Comparison of ENCODE assay signal across 17 mouse cellular contexts in the genomic region with DNA sequence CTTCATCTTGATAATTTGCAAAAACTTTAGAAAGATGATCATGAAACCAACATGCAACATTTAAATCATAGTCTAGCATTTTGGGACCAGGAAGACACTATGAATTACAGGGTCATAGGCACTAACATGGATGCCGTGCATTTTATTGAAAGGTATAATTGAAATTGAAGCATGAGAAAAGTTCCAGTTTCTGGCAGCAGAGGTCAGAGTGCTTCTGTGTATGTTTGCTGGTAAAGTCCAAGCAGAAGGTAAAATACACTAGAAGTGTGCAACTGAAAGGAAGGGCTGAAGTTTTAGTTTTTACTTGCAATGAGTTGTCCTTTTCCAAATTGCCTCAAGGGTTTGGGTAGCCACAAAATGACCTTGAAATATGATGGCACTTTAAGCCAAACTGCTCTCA. TPM values are rescaled to one million over a fixed set of nuclear protein-coding genes. Genes with fewer than 3 reads are reported as not detected.
DNase-seq lines count a peak whose midpoint lies in the region; ATAC-seq and TF ChIP-seq lines count a peak whose summit lies in the region.
"Had no signal": no experiment of that assay in that cellular context is flagged by ENCODE, and none has a peak within 500 bp of the region (broad histone marks: within the 10 kb centered on the region; RNA-seq: fewer than 3 reads in every experiment).

No protein-coding gene starts in this region.

- TF ChIP-seq CTCF in forebrain, postnatal 0 days (IDR thresholded peaks at IDR 0.05; ENCODE audit: low read depth): peak; percentile 53
- TF ChIP-seq CTCF in layer of hippocampus, adult 2 months (conservative IDR thresholded peaks at IDR 0.05): peak; percentile 66

- no peak overlapping the region for H3K9ac ChIP-seq in forebrain, postnatal 0 days
- H3K9ac ChIP-seq in forebrain, embryonic 16.5 days (replicated peaks; ENCODE audit: low read depth, low read length): no peak overlapping the region
- no peak overlapping the region for H3K9ac ChIP-seq in forebrain, embryonic 13.5 days
- H3K9ac ChIP-seq: limb, embryonic 12.5 days had no signal

- DNase-seq in forebrain, postnatal 0 days: peak; percentile 29
- no peak for DNase-seq in layer of hippocampus, adult 2 months (ENCODE audit: low spot score in 2 of 2)
- DNase-seq in layer of hippocampus, adult 9-11 months: no peak
- DNase-seq in A20 (ENCODE audit: low read depth, low spot score) (peak; percentile 41), adipocyte (ENCODE audit: low spot score) (peak; percentile 31)
- DNase-seq in urinary bladder, postnatal 25 days (ENCODE audit: low spot score): no peak
- DNase-seq: lung, postnatal 10 days; right cerebral cortex, postnatal 4 days; thymus, postnatal 4 days had no signal

- no peak overlapping the region for H3K4me2 ChIP-seq in forebrain, postnatal 0 days (ENCODE audit: low read depth)
- H3K4me2 ChIP-seq in forebrain, embryonic 16.5 days (ENCODE audit: low read length): no peak overlapping the region
- no peak overlapping the region for H3K4me2 ChIP-seq in forebrain, embryonic 13.5 days
- H3K4me2 ChIP-seq: limb, embryonic 12.5 days had no signal

- H3K27me3 ChIP-seq in forebrain, postnatal 0 days (ENCODE audit: insufficient read depth, low read length): no peaks in the 10 kb centered on the region
- no peaks in the 10 kb centered on the region for H3K27me3 ChIP-seq in forebrain, embryonic 16.5 days (replicated peaks; ENCODE audit: control insufficient read depth, insufficient read depth, low read length)
- no peaks in the 10 kb centered on the region for H3K27me3 ChIP-seq in forebrain, embryonic 13.5 days
- H3K27me3 ChIP-seq: limb, embryonic 12.5 days had no signal

- ATAC-seq in forebrain, postnatal 0 days: no peak; the same call in 1 of the 2 replicates
- no peak for ATAC-seq in forebrain, embryonic 16.5 days
- no peak for ATAC-seq in forebrain, embryonic 13.5 days
- ATAC-seq: activated CD4-positive, CD25-positive, alpha-beta regulatory T cell, adult 4 months; midbrain, embryonic 16.5 days had no signal

- WGBS in forebrain, postnatal 0 days: 40% methylated on average over 1 of the region's 1 CpGs
- WGBS in forebrain, embryonic 16.5 days: 51% methylated on average over 1 of the region's 1 CpGs
- 40% methylated on average over 1 of the region's 1 CpGs for WGBS in forebrain, embryonic 13.5 days

- H3K27ac ChIP-seq in forebrain, postnatal 0 days (ENCODE audit: low read depth, low read length): no peak overlapping the region
- H3K27ac ChIP-seq in forebrain, embryonic 16.5 days (ENCODE audit: low read length): no peak overlapping the region
- H3K27ac ChIP-seq in layer of hippocampus, adult 2 months: no peak overlapping the region
- no peak overlapping the region for H3K27ac ChIP-seq in forebrain, embryonic 13.5 days
- H3K27ac ChIP-seq: forebrain, embryonic 10.5 days; limb, embryonic 12.5 days had no signal

- H3K4me3 ChIP-seq in forebrain, postnatal 0 days (ENCODE audit: low read depth, low read length): no peak overlapping the region
- no peak overlapping the region for H3K4me3 ChIP-seq in forebrain, embryonic 16.5 days (replicated peaks; ENCODE audit: low read length)
- no peak overlapping the region for H3K4me3 ChIP-seq in layer of hippocampus, adult 2 months
- H3K4me3 ChIP-seq in forebrain, embryonic 13.5 days: no peak overlapping the region
- H3K4me3 ChIP-seq: forebrain, embryonic 10.5 days; limb, embryonic 12.5 days had no signal

- no peaks in the 10 kb centered on the region for H3K36me3 ChIP-seq in forebrain, postnatal 0 days (ENCODE audit: insufficient read depth)
- H3K36me3 ChIP-seq in forebrain, embryonic 16.5 days (ENCODE audit: control insufficient read depth, insufficient read depth): no peaks in the 10 kb centered on the region
- no peaks in the 10 kb centered on the region for H3K36me3 ChIP-seq in forebrain, embryonic 13.5 days (ENCODE audit: poor library complexity, severe bottlenecking)
- H3K36me3 ChIP-seq: forebrain, embryonic 10.5 days; limb, embryonic 12.5 days had no signal

- H3K9me3 ChIP-seq in forebrain, postnatal 0 days (ENCODE audit: low read length): no peaks in the 10 kb centered on the region
- H3K9me3 ChIP-seq in forebrain, embryonic 16.5 days (ENCODE audit: control insufficient read depth, low read length): no peaks in the 10 kb centered on the region
- H3K9me3 ChIP-seq in forebrain, embryonic 13.5 days (replicated peaks): no peaks in the 10 kb centered on the region
- H3K9me3 ChIP-seq: forebrain, embryonic 10.5 days; limb, embryonic 12.5 days had no signal

- no peaks in the 10 kb centered on the region for H3K4me1 ChIP-seq in forebrain, postnatal 0 days (ENCODE audit: insufficient read depth)
- H3K4me1 ChIP-seq in forebrain, embryonic 16.5 days (replicated peaks; ENCODE audit: control insufficient read depth, insufficient read depth, low read length): no peaks in the 10 kb centered on the region
- H3K4me1 ChIP-seq in forebrain, embryonic 13.5 days: no peaks in the 10 kb centered on the region
- H3K4me1 ChIP-seq: limb, embryonic 12.5 days had no signal

RNA-seq across cellular contexts. Expression of a gene that starts 32.5 kb away (rescaled TPM):
- total RNA-seq in forebrain, postnatal 0 days (2014; rRNA removed): 26.3 and 33.9 TPM in 2 replicates
- polyA plus RNA-seq in forebrain, postnatal 0 days (2015; fragmentation: Nextera tagmentation; extraction: Ambion mirVana): 11.3 and 13.4 TPM in 2 replicates
- polyA plus RNA-seq in forebrain, embryonic 16.5 days (2015; fragmentation: Nextera tagmentation; extraction: Ambion mirVana): 15.5 and 16.0 TPM in 2 replicates
- 100 to 1,000 TPM; 147 to 150 TPM for total RNA-seq in layer of hippocampus, adult 2 months (2021)
- 2.1 TPM in 2 replicates for polyA plus RNA-seq in forebrain, embryonic 13.5 days (2015; fragmentation: Nextera tagmentation; extraction: Ambion mirVana)

RNA-seq across cellular contexts. Expression of a gene that starts 32.7 kb away (rescaled TPM):
- not detected in 2 replicates for total RNA-seq in forebrain, postnatal 0 days (2014; rRNA removed)
- 1.0 and 2.1 TPM in 2 replicates for polyA plus RNA-seq in forebrain, postnatal 0 days (2015; fragmentation: Nextera tagmentation; extraction: Ambion mirVana)
- polyA plus RNA-seq in forebrain, embryonic 16.5 days (2015; fragmentation: Nextera tagmentation; extraction: Ambion mirVana): 0.95 and 1.3 TPM in 2 replicates
- total RNA-seq in layer of hippocampus, adult 2 months (2021): not detected
- polyA plus RNA-seq in forebrain, embryonic 13.5 days (2015; fragmentation: Nextera tagmentation; extraction: Ambion mirVana): not detected in 2 replicates
- total RNA-seq: gastrocnemius, postnatal 4 days; layer of hippocampus, postnatal 14 days had no signal
- polyA plus RNA-seq: activated CD4-positive, CD25-positive, alpha-beta regulatory T cell, adult 4 months; forebrain, embryonic 10.5 days had no signal

Comparison
In these comparisons a context has a peak if more than half of its experiments do, and no peak if none do; other contexts are left out.
1. DNase-seq: peak in forebrain, postnatal 0 days (single experiment), A20 (single experiment) and adipocyte (single experiment); none in layer of hippocampus, adult 2 months (0 of 2), layer of hippocampus, adult 9-11 months (single experiment) and urinary bladder, postnatal 25 days (single experiment).